Mouse (Mus musculus) liver, embryonic 13.5 days (tissue): Measurements from ENCODE around the gene Ceacam19. TPM values are rescaled to one million over a fixed set of nuclear protein-coding genes. Genes with fewer than 3 reads are reported as not detected.
A peak's percentile ranks its signal among the peaks of the same experiment; 100 is the strongest.
"Not testable (repeated sequence)": the region's sequence is repeated elsewhere in the genome, so short reads cannot be mapped to it uniquely, and the experiment has no call there.

Source experiments
- ATAC-seq: fragments of 200-750 bp; cut with Nextera tagmentation; 2 replicates; pipeline ENCODE4 v1.8.0; 2017; ENCODE audit warnings: low read depth, mild to moderate bottlenecking, moderate number of reproducible peaks, moderate library complexity
- DNase-seq: peaks from one replicate; pipeline ENCODE4 v3.0.0; 2022
- H3K27ac ChIP-seq: fragments of 300-500 bp; sonication (generic); 2 replicates; pipeline ENCODE4 v1.5.1; 2015; ENCODE audit warnings: moderate library complexity, mild to moderate bottlenecking, inconsistent platforms
- H3K27me3 ChIP-seq: fragments of 300-500 bp; sonication (generic); 2 replicates; pipeline ENCODE4 v1.6.1; 2015; ENCODE audit warnings: mild to moderate bottlenecking, inconsistent platforms
- H3K36me3 ChIP-seq: fragments of 300-500 bp; sonication (generic); 2 replicates; pipeline ENCODE4 v1.6.1; 2015; ENCODE audit warnings: mild to moderate bottlenecking, inconsistent platforms
- H3K4me1 ChIP-seq: fragments of 300-500 bp; sonication (generic); replicated peaks from 2 replicates; pipeline ENCODE4 v1.6.1; 2015; ENCODE audit warnings: inconsistent platforms
- H3K4me2 ChIP-seq: fragments of 300-500 bp; sonication (generic); 2 replicates; pipeline ENCODE4 v1.6.1; 2015; ENCODE audit warnings: inconsistent platforms, mild to moderate bottlenecking, moderate library complexity
- H3K4me3 ChIP-seq: fragments of 300-500 bp; sonication (generic); replicated peaks from 2 replicates; pipeline ENCODE4 v1.5.1; 2015; ENCODE audit warnings: mild to moderate bottlenecking, inconsistent platforms
- H3K9ac ChIP-seq: fragments of 300-500 bp; sonication (generic); 2 replicates; pipeline ENCODE4 v1.6.1; 2015; ENCODE audit warnings: mild to moderate bottlenecking, inconsistent platforms
- H3K9me3 ChIP-seq: fragments of 300-500 bp; sonication (generic); replicated peaks from 2 replicates; pipeline ENCODE4 v1.6.1; 2016; ENCODE audit warnings: inconsistent platforms
- WGBS: fragments of 180-500 bp; shearing (Covaris S2); methylation state at CpG from one replicate; pipeline ENCODE4 v1.1.7; 2015; ENCODE audit not compliant: insufficient replicate concordance; 5-methylcytosine and 5-hydroxymethylcytosine counted together
- polyA plus RNA-seq: library from polyadenylated mRNA; unstranded; fragments of >200 nt; fragmentation: Nextera tagmentation; extraction: Ambion mirVana; gene quantifications from 2 replicates; pipeline ENCODE4 v1.2.1, GENCODE M21; 2015

The Ceacam19 gene
- not detected in 2 replicates for polyA plus RNA-seq

GRCm38 (mm10) chr7:19887849-19888248, at the start of gene Ceacam19:
TSS of gene Ceacam19 (minus strand) at chr7:19887965.
- ATAC-seq, result no peak
- Histone ChIP-seq H3K4me2 (no peak within 1 kb of the TSS), H3K4me1 (no peaks in the 10 kb centered on the region), H3K9me3 (no peaks in the 10 kb centered on the region), H3K27me3 (no peaks in the 10 kb centered on the region), H3K36me3 (no peaks in the 10 kb centered on the region), H3K4me3 (no peak within 1 kb of the TSS), H3K9ac (no peak within 1 kb of the TSS), H3K27ac (no peak within 1 kb of the TSS)
- 46% methylated on average over 7 of the region's 7 CpGs for WGBS
- no peak for DNase-seq

DNA sequence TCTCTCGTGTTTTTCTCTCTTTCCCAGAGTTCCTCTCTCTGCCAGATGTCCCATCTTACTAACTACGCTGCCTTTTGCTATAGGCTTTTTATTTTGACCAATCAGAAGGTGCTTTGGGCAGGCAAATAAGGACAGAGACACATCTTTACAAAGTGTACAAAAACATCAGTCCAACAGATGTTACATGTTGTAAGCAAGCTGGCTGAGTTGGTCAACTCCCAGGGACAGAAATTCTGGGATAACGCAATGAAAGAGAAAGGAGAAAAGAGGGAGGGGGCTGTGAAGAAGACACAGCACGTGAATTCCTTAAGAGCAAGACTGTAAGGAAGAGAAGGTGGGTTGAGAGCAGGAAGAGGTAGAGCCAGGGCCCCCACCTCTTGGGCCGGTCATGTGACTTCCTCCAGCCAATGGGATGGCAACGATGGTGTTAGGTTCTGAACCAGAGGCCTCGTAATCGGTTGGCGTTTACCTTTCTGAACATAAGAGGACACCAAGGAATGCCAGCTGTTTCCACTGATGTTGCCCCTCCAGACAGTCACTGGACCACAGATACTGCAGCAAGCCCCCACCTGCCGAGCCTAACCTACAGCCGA, 49.6 kb upstream of the Ceacam19 start:
- DNase-seq, result no peak
- WGBS, result 65% methylated on average over 11 of the region's 11 CpGs
- Histone ChIP-seq H3K27ac (no peak overlapping the region), H3K9ac (no peak overlapping the region), H3K27me3 (peaks cover 3% of the 10 kb centered on the region; the same call in 1 of the 2 replicates), H3K4me2 (no peak overlapping the region), H3K4me3 (no peak overlapping the region), H3K4me1 (peaks cover 20% of the 10 kb centered on the region), H3K36me3 (no peaks in the 10 kb centered on the region), H3K9me3 (no peaks in the 10 kb centered on the region)
- ATAC-seq, result no peak

- Histone ChIP-seq H3K36me3 (no peaks in the 10 kb centered on the region), H3K27me3 (peaks cover 12% of the 10 kb centered on the region; the same call in 1 of the 2 replicates), H3K9me3 (no peaks in the 10 kb centered on the region), H3K4me3 (no peak overlapping the region), H3K4me1 (peaks cover 20% of the 10 kb centered on the region), H3K27ac (peak overlapping the region; percentile 59), H3K4me2 (peak overlapping the region; percentile 42), H3K9ac (no peak overlapping the region)
- DNase-seq (no peak), ATAC-seq (no peak)
- 46% methylated on average over 6 of the region's 6 CpGs for WGBS
Observed at GRCm38 (mm10) chr7:19935961-19936360, 48.2 kb upstream of the Ceacam19 start.

GRCm38 (mm10) chr7:19935171-19935751, 47.5 kb upstream of the Ceacam19 start:
- H3K4me3 ChIP-seq, result peak overlapping the region; percentile 18
- no peak for DNase-seq
- WGBS, result 16% methylated on average over 20 of the region's 20 CpGs
- H3K27me3 ChIP-seq, result peaks cover 12% of the 10 kb centered on the region; the same call in 1 of the 2 replicates
- peak overlapping the region; percentile 59 for H3K27ac ChIP-seq
- peak overlapping the region; percentile 42 for H3K4me2 ChIP-seq
- no peak overlapping the region for H3K9ac ChIP-seq
- peaks cover 20% of the 10 kb centered on the region for H3K4me1 ChIP-seq
- H3K36me3 ChIP-seq, result no peaks in the 10 kb centered on the region
- H3K9me3 ChIP-seq, result no peaks in the 10 kb centered on the region
- ATAC-seq, result peak; percentile 52; the same call in 1 of the 2 replicates

DNA sequence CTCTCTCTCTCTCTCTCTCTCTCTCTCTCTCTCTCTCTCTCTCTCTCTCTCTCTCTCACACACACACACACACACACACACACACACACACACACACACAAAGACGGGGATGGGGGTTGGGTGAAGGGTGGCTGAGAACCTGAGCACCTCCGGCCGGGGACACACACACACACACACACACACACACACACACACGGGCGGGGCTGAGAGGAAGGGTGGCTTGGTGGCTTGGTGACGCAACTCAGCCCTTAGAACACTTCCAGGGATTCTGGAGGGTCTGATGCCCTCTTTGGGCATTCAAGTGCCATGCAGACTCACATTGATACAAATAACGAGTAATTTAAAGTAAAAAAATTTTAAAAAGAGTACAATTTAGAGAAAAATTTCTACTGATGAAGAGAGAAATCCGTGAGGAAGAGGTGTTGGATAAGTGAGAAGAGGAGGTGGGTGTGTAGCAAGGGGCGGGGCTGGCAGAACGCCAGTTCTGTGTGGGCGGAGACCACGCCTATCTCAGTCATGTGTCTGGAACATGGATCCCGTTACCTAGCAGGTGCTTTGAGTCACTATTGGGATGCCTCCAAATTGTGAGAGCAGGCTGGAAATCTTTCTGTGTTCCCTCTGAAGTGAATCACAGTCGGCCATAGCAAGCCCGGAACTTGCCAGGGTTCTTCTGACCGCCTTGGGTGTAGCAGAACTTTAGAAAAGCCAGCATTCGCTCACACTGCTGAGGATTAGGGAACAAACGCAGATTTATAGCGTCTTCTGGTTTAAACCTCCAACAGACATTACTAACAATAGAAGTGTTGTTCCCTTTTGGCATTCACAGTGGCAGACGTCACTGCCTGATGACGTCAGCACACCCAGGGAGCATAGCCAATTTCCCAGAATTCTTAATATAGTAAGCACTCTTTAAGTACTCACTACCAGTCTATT, 45.4 kb upstream of the Ceacam19 start:
- H3K9me3 ChIP-seq, result no peaks in the 10 kb centered on the region
- no peak overlapping the region; the same call in 1 of the 2 replicates for H3K4me3 ChIP-seq
- WGBS, result 7% methylated on average over 20 of the region's 21 CpGs

GRCm38 (mm10) chr7:19932133-19932876, 44.5 kb upstream of the Ceacam19 start:
- no peak overlapping the region for H3K4me2 ChIP-seq
- H3K27me3 ChIP-seq, result peaks cover 12% of the 10 kb centered on the region; the same call in 1 of the 2 replicates
- no peak overlapping the region for H3K9ac ChIP-seq
- H3K4me3 ChIP-seq, result no peak overlapping the region
- H3K9me3 ChIP-seq, result no peaks in the 10 kb centered on the region
- H3K36me3 ChIP-seq, result no peaks in the 10 kb centered on the region
- 10% methylated on average over 13 of the region's 13 CpGs for WGBS
- H3K4me1 ChIP-seq, result peaks cover 16% of the 10 kb centered on the region; the same call in 1 of the 2 replicates
- ATAC-seq, result no peak
- DNase-seq, result no peak
- no peak overlapping the region for H3K27ac ChIP-seq

More for the DNA sequence above, 45.4 kb upstream of the Ceacam19 start:
- H3K4me2 ChIP-seq, result peak overlapping the region; percentile 50
- no peak overlapping the region for H3K9ac ChIP-seq
- no peak for DNase-seq
- no peak overlapping the region for H3K27ac ChIP-seq
- peaks cover 16% of the 10 kb centered on the region; the same call in 1 of the 2 replicates for H3K4me1 ChIP-seq
- H3K27me3 ChIP-seq, result peaks cover 12% of the 10 kb centered on the region; the same call in 1 of the 2 replicates
- H3K36me3 ChIP-seq, result no peaks in the 10 kb centered on the region
- ATAC-seq, result peak; percentile 64; the same call in 1 of the 2 replicates

DNA sequence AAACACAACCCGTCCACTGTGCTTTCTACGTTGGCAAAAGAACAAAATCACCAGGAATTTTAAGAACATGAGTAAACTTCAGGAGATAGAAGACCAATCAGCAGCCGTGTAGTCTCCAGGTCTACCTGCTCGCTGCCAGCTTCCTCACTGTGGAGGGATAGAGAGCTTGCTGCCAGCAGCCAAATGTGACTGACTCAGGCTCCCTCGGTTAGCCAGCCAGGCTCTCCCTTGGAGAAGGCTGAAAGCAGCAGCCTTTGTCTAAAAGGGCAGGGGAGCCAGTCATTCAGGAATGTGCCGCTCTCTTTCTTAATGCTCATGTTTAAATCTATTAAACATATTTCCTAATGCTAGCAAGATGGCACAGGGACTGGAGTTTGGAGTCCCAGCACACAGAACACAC, 42.7 kb upstream of the Ceacam19 start:
- H3K27me3 ChIP-seq, result peaks cover 12% of the 10 kb centered on the region; the same call in 1 of the 2 replicates
- WGBS, result 65% methylated on average over 6 of the region's 6 CpGs
- H3K9ac ChIP-seq, H3K36me3 ChIP-seq, ATAC-seq, H3K27ac ChIP-seq, H3K9me3 ChIP-seq, DNase-seq, H3K4me2 ChIP-seq, H3K4me3 ChIP-seq: not testable (repeated sequence)
- peaks cover 16% of the 10 kb centered on the region; the same call in 1 of the 2 replicates for H3K4me1 ChIP-seq

- H3K27me3 ChIP-seq, result peaks cover 12% of the 10 kb centered on the region; the same call in 1 of the 2 replicates
- DNase-seq (no peak), ATAC-seq (no peak)
- H3K36me3 ChIP-seq, result no peaks in the 10 kb centered on the region
- peaks cover 9% of the 10 kb centered on the region for H3K4me1 ChIP-seq
- no peak overlapping the region for H3K4me3 ChIP-seq
- no peak overlapping the region for H3K9ac ChIP-seq
- H3K4me2 ChIP-seq, result no peak overlapping the region
- no peak overlapping the region for H3K27ac ChIP-seq
- 62% methylated on average over 5 of the region's 5 CpGs for WGBS
- H3K9me3 ChIP-seq, result no peaks in the 10 kb centered on the region
Observed at GRCm38 (mm10) chr7:19928486-19928885, 40.7 kb upstream of the Ceacam19 start.

DNA sequence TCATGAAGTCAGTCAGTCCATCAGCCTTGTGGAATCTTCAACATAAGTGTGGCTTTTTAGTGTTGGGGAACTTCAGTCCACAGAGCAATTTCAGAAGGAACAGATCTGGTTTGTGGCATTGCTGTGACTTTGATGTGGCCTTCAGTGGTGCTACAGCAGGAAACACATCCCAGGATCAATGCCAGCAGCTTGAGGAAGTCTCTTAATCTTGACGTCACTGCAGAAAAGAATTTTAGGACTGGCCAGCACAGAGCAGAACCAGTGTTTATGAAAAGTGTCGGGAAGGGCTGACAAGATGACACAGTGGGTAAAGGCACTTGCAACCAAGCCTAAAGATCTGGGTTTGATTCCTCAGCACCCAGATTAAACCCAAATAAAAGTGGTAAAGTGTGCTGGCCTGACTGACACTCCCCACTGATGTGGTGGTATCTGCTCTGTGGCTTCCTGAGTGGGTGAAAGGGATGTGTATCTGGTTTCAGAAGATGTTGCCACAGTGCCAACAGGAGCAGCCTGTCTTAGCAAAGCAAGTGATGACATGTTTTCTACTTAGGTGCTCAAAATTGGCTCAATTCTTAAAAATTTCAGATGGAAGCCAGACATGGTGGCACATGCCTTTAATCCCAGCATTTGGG, 39.2 kb upstream of the Ceacam19 start:
- 23% methylated on average over 2 of the region's 2 CpGs for WGBS
- H3K9ac ChIP-seq, result no peak overlapping the region
- H3K4me2 ChIP-seq, result no peak overlapping the region
- H3K4me3 ChIP-seq, result no peak overlapping the region
- no peaks in the 10 kb centered on the region for H3K36me3 ChIP-seq
- DNase-seq (no peak), ATAC-seq (no peak)
- H3K27ac ChIP-seq, result no peak overlapping the region
- H3K4me1 ChIP-seq, result no peaks in the 10 kb centered on the region; the same call in 1 of the 2 replicates
- peaks cover 6% of the 10 kb centered on the region; the same call in 1 of the 2 replicates for H3K27me3 ChIP-seq
- H3K9me3 ChIP-seq, result no peaks in the 10 kb centered on the region

- Histone ChIP-seq H3K27ac (no peak overlapping the region), H3K4me2 (no peak overlapping the region), H3K9ac (no peak overlapping the region), H3K9me3 (no peaks in the 10 kb centered on the region), H3K4me1 (no peaks in the 10 kb centered on the region; the same call in none of the 2 replicates), H3K4me3 (no peak overlapping the region), H3K36me3 (no peaks in the 10 kb centered on the region), H3K27me3 (no peaks in the 10 kb centered on the region)
- WGBS, result 59% methylated on average over 1 of the region's 1 CpGs
- no peak for DNase-seq
- no peak for ATAC-seq
Observed at GRCm38 (mm10) chr7:19925376-19925775, 37.6 kb upstream of the Ceacam19 start.
